19 mouse cellular contexts compared by ENCODE assay signal in the genomic region with DNA sequence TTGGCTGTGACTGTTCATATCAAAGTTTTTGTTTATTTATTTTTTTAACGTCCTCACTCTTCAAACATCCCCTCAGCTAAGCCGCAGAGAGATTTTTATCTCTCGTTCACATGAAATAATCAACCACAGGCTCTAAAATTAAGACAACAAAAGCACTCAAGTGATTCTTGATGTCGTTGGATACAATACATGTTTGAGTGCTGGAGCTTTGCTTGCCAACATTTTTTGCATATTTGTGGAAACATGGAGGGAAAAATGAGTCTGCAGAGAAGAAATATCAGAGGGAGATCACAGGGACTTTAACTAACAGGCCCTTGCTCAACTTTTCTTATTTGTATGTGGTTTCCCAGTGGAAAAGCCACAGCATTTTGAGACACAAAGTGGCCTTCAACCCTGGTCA.
DNase-seq lines count a peak whose midpoint lies in the region; ATAC-seq and TF ChIP-seq lines count a peak whose summit lies in the region.
"Had no signal": no experiment of that assay in that cellular context is flagged by ENCODE, and none has a peak within 500 bp of the region (broad histone marks: within the 10 kb centered on the region; RNA-seq: fewer than 3 reads in every experiment).

No protein-coding gene starts in this region.

- H3K4me2 ChIP-seq in lung, embryonic 14.5 days: no peak overlapping the region
- no peak overlapping the region for H3K4me2 ChIP-seq in forebrain, embryonic 11.5 days (ENCODE audit: low read depth, low read length, severe bottlenecking)
- no peak overlapping the region for H3K4me2 ChIP-seq in midbrain, embryonic 15.5 days
- H3K4me2 ChIP-seq: forebrain, embryonic 13.5 days; heart, embryonic 12.5 days; hindbrain, embryonic 14.5 days; intestine, embryonic 15.5 days had no signal

- no peak overlapping the region for H3K9ac ChIP-seq in lung, embryonic 14.5 days
- no peak overlapping the region for H3K9ac ChIP-seq in forebrain, embryonic 11.5 days (ENCODE audit: low read length)
- no peak overlapping the region for H3K9ac ChIP-seq in midbrain, embryonic 15.5 days
- H3K9ac ChIP-seq: forebrain, embryonic 13.5 days; heart, embryonic 12.5 days; hindbrain, embryonic 14.5 days; intestine, embryonic 15.5 days had no signal

- H3K27ac ChIP-seq in lung, embryonic 14.5 days (ENCODE audit: low read depth): no peak overlapping the region
- H3K27ac ChIP-seq in forebrain, embryonic 11.5 days (ENCODE audit: low read depth, low read length): no peak overlapping the region
- H3K27ac ChIP-seq in midbrain, embryonic 15.5 days: no peak overlapping the region
- H3K27ac ChIP-seq: forebrain, embryonic 13.5 days; heart, adult 2 months; hindbrain, embryonic 10.5 days; hindbrain, embryonic 14.5 days; intestine, embryonic 15.5 days had no signal

- peak; percentile 55 for DNase-seq in heart, adult 11 months
- no peak for DNase-seq in heart, adult 8-10 months (ENCODE audit: low spot score)
- DNase-seq in lung, embryonic 14.5 days: peak; percentile 60
- no peak for DNase-seq in lung, postnatal 10 days
- DNase-seq in NIH3T3 (ENCODE audit: low read depth): peak; percentile 1
- no peak for DNase-seq in forebrain, embryonic 11.5 days (ENCODE audit: low spot score)
- DNase-seq: adrenal gland, postnatal 25 days; cerebellum, adult 18-20 months; cerebellum, adult 9-11 months; cerebellum, postnatal 36 days; gastrocnemius, postnatal 10 days; heart, adult 2 months had no signal

- H3K4me3 ChIP-seq in lung, embryonic 14.5 days (ENCODE audit: low read depth, low read length): no peak overlapping the region
- H3K4me3 ChIP-seq in forebrain, embryonic 11.5 days (ENCODE audit: low read depth, low read length): no peak overlapping the region
- H3K4me3 ChIP-seq in midbrain, embryonic 15.5 days: no peak overlapping the region
- H3K4me3 ChIP-seq: forebrain, embryonic 13.5 days; heart, adult 2 months; heart, embryonic 12.5 days; hindbrain, embryonic 10.5 days; intestine, embryonic 15.5 days had no signal

- H3K9me3 ChIP-seq in lung, embryonic 14.5 days (ENCODE audit: low read depth, low read length): no peaks in the 10 kb centered on the region
- H3K9me3 ChIP-seq in forebrain, embryonic 11.5 days (ENCODE audit: control insufficient read depth, low read length): no peaks in the 10 kb centered on the region
- H3K9me3 ChIP-seq in midbrain, embryonic 15.5 days: 0 out of 2 replicates have a peak, but pooled peaks cover 2% of the 10 kb centered on the region
- H3K9me3 ChIP-seq: forebrain, embryonic 13.5 days; heart, embryonic 12.5 days; hindbrain, embryonic 10.5 days; intestine, embryonic 15.5 days had no signal

- ATAC-seq in lung, embryonic 14.5 days (ENCODE audit: insufficient read depth): no peak
- ATAC-seq in forebrain, embryonic 11.5 days (replicated peaks; ENCODE audit: low FRiP score): no peak
- no peak for ATAC-seq in midbrain, embryonic 15.5 days (replicated peaks)
- ATAC-seq: activated CD4-positive, CD25-positive, alpha-beta regulatory T cell, adult 4 months; forebrain, embryonic 13.5 days; intestine, embryonic 15.5 days had no signal

- H3K36me3 ChIP-seq in lung, embryonic 14.5 days (ENCODE audit: insufficient read depth): no peaks in the 10 kb centered on the region
- no peaks in the 10 kb centered on the region for H3K36me3 ChIP-seq in forebrain, embryonic 11.5 days (ENCODE audit: control insufficient read depth, insufficient read depth, low read length)
- H3K36me3 ChIP-seq in midbrain, embryonic 15.5 days (replicated peaks): no peaks in the 10 kb centered on the region
- H3K36me3 ChIP-seq: heart, embryonic 12.5 days; hindbrain, embryonic 10.5 days; intestine, embryonic 15.5 days had no signal

- H3K4me1 ChIP-seq in lung, embryonic 14.5 days (ENCODE audit: insufficient read depth): no peaks in the 10 kb centered on the region
- H3K4me1 ChIP-seq in forebrain, embryonic 11.5 days (replicated peaks; ENCODE audit: control insufficient read depth, insufficient read depth, low read length): no peaks in the 10 kb centered on the region
- H3K4me1 ChIP-seq in midbrain, embryonic 15.5 days: no peaks in the 10 kb centered on the region
- H3K4me1 ChIP-seq: heart, embryonic 12.5 days; intestine, embryonic 15.5 days had no signal

- 12% methylated on average over 4 of the region's 4 CpGs for WGBS in lung, embryonic 14.5 days
- WGBS in forebrain, embryonic 11.5 days: 76% methylated on average over 4 of the region's 4 CpGs
- 65% methylated on average over 4 of the region's 4 CpGs for WGBS in midbrain, embryonic 15.5 days

- no peak for TF ChIP-seq CTCF in lung, embryonic 14.5 days (IDR thresholded peaks at IDR 0.05; ENCODE audit: low read depth)

- no peaks in the 10 kb centered on the region for H3K27me3 ChIP-seq in lung, embryonic 14.5 days (ENCODE audit: insufficient read depth, low read length)
- H3K27me3 ChIP-seq in forebrain, embryonic 11.5 days (ENCODE audit: control insufficient read depth, insufficient read depth, low read length): no peaks in the 10 kb centered on the region
- H3K27me3 ChIP-seq in midbrain, embryonic 15.5 days (replicated peaks): no peaks in the 10 kb centered on the region
- H3K27me3 ChIP-seq: intestine, embryonic 15.5 days had no signal

Comparison
In these comparisons a context has a peak if more than half of its experiments do, and no peak if none do; other contexts are left out.
1. DNase-seq: peak in heart, adult 11 months (single experiment), lung, embryonic 14.5 days (single experiment) and NIH3T3 (single experiment); none in heart, adult 8-10 months (single experiment), lung, postnatal 10 days (single experiment) and forebrain, embryonic 11.5 days (single experiment).